Mouse (Mus musculus): ENCODE data around the gene Actn4. TPM values are rescaled to one million over a fixed set of nuclear protein-coding genes. Genes with fewer than 3 reads are reported as not detected.

The Actn4 gene
- total and polyA plus RNA-seq, 2 experiments: 47.4 to 125 TPM

DNA sequence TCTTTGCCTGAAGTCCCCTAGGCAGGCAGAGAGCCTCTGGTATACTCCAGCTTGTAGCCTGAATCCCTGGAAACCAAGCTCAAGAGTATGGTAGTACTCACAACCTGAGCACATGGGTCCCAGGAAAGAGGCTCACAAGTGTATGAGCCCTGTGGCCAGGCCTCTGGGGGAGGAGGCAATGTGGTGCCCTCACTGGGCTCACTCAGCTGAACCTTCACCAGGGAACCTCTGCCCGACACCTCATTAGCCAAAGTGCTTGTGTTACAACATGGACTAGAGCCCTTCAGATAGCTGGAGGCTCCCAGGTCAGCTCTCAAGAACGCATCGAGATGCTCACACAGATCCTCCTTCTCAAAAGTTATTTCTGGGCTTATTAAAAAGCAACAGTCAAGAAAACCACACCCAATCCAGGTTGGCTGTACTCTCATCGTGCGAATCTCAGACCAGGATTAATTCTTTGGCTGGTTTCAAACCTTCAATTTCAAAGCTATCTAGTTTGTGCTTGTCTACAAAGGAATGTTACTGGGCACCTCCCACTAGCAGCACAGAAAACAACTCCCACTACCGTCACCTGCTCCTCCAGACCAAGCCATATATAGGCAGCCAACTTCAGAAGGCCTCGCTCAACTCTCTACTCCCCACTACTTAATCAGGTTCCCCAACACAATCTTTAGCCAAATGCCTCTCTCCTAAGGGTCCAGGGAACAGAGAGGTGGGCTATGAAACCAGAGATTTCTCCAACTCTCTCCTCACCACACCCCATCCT lies 22.5 kb downstream of the Actn4 start:
- peak overlapping the region; percentile 53 for H3K27ac ChIP-seq (replicated peaks; ENCODE audit: insufficient read depth, low read depth, low read length)
- peak; percentile 81 for DNase-seq (ENCODE audit: extremely low read depth, low read depth, low spot score)
- H3K4me3 ChIP-seq (ENCODE audit: insufficient read depth, low read depth, low read length): no peak overlapping the region
- no peaks in the 10 kb centered on the region for H3K27me3 ChIP-seq (ENCODE audit: control insufficient read depth, insufficient read depth, low read length)
- no peaks in the 10 kb centered on the region for H3K36me3 ChIP-seq (ENCODE audit: control insufficient read depth, insufficient read depth, low read length)
- 53% methylated on average over 7 of the region's 7 CpGs for WGBS
- H3K79me2 ChIP-seq (ENCODE audit: control insufficient read depth, insufficient read depth, low read length): peaks cover 60% of the 10 kb centered on the region; the same call in 1 of the 2 replicates
- no peak overlapping the region for H3K9ac ChIP-seq (ENCODE audit: low read depth, low read length)
- TF ChIP-seq POLR2A (IDR thresholded peaks at IDR 0.05; ENCODE audit: extremely low read depth, insufficient read depth, low read length) (no peak), CTCF (IDR thresholded peaks at IDR 0.05; ENCODE audit: low read depth, low read length) (no peak)
- H3K4me1 ChIP-seq (ENCODE audit: control insufficient read depth, insufficient read depth, low read length): peaks cover 59% of the 10 kb centered on the region

DNA sequence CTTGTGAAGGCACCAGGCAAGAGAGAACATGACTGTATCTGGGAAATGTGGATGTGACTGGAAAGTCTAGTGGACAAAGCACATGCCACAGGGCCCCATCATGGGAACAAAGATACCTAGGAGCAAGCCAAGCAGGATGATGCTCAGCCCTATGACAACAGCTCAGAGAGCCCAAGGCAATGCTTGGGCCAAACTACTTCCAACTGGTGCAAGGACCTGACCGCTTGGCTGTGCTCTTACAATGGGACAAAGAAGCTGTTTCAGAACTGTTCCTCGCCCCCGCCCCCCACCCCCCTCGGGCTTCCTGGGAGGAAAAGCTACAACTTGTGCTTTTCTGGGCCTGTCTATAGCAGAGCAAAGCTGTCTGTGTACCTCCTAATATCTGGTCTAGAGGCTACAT lies 23.5 kb downstream of the Actn4 start:
- Histone ChIP-seq H3K4me3 (ENCODE audit: insufficient read depth, low read depth, low read length) (no peak overlapping the region), H3K36me3 (ENCODE audit: control insufficient read depth, insufficient read depth, low read length) (no peaks in the 10 kb centered on the region), H3K27ac (replicated peaks; ENCODE audit: insufficient read depth, low read depth, low read length) (peak overlapping the region; percentile 36; the same call in 1 of the 2 replicates), H3K9ac (ENCODE audit: low read depth, low read length) (no peak overlapping the region; the same call in 1 of the 2 replicates), H3K79me2 (ENCODE audit: control insufficient read depth, insufficient read depth, low read length) (peaks cover 63% of the 10 kb centered on the region; the same call in 1 of the 2 replicates), H3K4me1 (ENCODE audit: control insufficient read depth, insufficient read depth, low read length) (peaks cover 64% of the 10 kb centered on the region), H3K27me3 (ENCODE audit: control insufficient read depth, insufficient read depth, low read length) (no peaks in the 10 kb centered on the region)
- TF ChIP-seq POLR2A (IDR thresholded peaks at IDR 0.05; ENCODE audit: extremely low read depth, insufficient read depth, low read length): no peak
- TF ChIP-seq CTCF (IDR thresholded peaks at IDR 0.05; ENCODE audit: low read depth, low read length): 0 out of 2 replicates have a peak, but pooled peaks have one; percentile 12
- no peak for DNase-seq (ENCODE audit: extremely low read depth, low read depth, low spot score)
- 64% methylated on average over 4 of the region's 4 CpGs for WGBS

DNA sequence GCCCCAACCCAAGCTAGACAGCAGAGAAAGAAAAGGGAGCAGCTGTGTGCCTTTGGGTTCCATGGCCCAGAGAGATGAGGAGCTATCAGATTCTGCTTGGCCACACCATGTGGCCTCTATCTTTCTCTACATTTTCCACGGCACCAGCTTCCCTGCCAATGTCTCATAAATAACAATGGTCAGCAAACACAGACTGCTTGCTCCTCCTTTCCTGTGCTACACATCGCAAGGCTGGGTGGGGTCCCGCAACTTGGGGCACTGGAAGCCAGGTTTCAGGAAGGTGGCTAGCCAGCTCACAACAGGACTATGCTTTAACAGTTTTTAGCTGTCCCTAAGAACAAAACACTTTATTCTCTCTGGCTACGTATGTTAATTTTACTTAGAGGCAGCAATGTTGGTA lies 25.4 kb downstream of the Actn4 start:
- Histone ChIP-seq H3K27me3 (ENCODE audit: control insufficient read depth, insufficient read depth, low read length) (no peaks in the 10 kb centered on the region), H3K79me2 (ENCODE audit: control insufficient read depth, insufficient read depth, low read length) (peaks cover 64% of the 10 kb centered on the region; the same call in 1 of the 2 replicates), H3K9ac (ENCODE audit: low read depth, low read length) (no peak overlapping the region), H3K27ac (replicated peaks; ENCODE audit: insufficient read depth, low read depth, low read length) (0 out of 2 replicates have a peak overlapping the region, but pooled peaks have one; percentile 25), H3K4me3 (ENCODE audit: insufficient read depth, low read depth, low read length) (no peak overlapping the region), H3K36me3 (ENCODE audit: control insufficient read depth, insufficient read depth, low read length) (no peaks in the 10 kb centered on the region), H3K4me1 (ENCODE audit: control insufficient read depth, insufficient read depth, low read length) (peaks cover 57% of the 10 kb centered on the region)
- no peak for DNase-seq (ENCODE audit: extremely low read depth, low read depth, low spot score)
- 67% methylated on average over 4 of the region's 4 CpGs for WGBS
- TF ChIP-seq POLR2A (IDR thresholded peaks at IDR 0.05; ENCODE audit: extremely low read depth, insufficient read depth, low read length) (no peak), CTCF (IDR thresholded peaks at IDR 0.05; ENCODE audit: low read depth, low read length) (no peak)

DNA sequence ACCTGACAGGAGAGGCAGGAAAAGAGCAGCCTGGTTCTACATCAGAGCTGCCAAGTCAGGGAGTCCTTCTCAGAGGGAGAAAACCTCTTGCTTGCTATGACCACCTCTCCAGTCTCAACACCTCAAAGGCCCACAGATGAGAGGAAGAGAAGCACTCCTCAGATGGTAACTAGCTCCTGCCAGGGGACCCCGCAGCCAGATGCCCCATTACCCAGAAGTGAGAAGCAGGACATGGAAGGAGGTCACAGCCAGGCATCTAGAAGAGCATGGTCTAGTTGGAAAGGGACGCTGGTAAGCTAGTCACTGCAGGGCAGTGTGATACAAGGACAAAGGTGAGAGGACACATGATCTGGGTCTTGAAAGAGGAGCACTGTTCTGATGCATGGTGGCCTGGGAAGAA lies 28.3 kb downstream of the Actn4 start:
- Histone ChIP-seq H3K79me2 (ENCODE audit: control insufficient read depth, insufficient read depth, low read length) (peaks cover 57% of the 10 kb centered on the region), H3K9ac (ENCODE audit: low read depth, low read length) (no peak overlapping the region), H3K27me3 (ENCODE audit: control insufficient read depth, insufficient read depth, low read length) (no peaks in the 10 kb centered on the region), H3K27ac (replicated peaks; ENCODE audit: insufficient read depth, low read depth, low read length) (0 out of 2 replicates have a peak overlapping the region, but pooled peaks have one; percentile 9), H3K4me1 (ENCODE audit: control insufficient read depth, insufficient read depth, low read length) (peaks cover 53% of the 10 kb centered on the region), H3K36me3 (ENCODE audit: control insufficient read depth, insufficient read depth, low read length) (no peaks in the 10 kb centered on the region), H3K4me3 (ENCODE audit: insufficient read depth, low read depth, low read length) (no peak overlapping the region)
- TF ChIP-seq CTCF (IDR thresholded peaks at IDR 0.05; ENCODE audit: low read depth, low read length): no peak
- peak; percentile 87 for DNase-seq (ENCODE audit: extremely low read depth, low read depth, low spot score)
- WGBS: 37% methylated on average over 2 of the region's 2 CpGs

DNA sequence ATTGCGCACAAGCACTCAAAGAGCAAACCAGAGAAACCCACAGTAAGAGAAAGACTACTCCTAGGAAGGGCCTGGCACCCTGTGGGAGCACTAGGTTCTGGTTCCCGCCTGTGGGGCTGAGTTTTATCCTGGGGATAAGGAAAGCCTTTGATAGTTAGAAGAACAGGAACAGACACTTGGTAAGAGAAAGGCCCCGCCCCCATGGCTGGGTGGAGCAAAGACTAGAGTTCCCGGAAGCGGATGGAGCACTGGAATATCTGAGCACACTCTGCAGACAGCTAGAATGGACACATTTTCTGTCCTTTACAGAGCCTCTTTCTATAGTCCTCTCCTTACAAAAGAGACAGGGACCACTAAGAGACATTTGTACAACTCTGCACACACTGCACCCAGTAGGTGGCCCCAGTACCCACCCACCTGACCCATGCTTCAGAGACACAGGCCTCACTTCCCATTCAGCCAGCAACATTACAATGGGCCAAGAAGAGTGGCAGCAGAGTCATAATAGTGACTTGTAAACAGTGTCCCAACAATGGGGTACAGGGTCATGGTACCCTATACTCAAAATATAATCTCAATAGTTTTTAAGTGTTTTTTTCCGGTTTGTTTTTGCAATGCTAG lies 29.6 kb downstream of the Actn4 start:
- 61% methylated on average over 6 of the region's 6 CpGs for WGBS
- Histone ChIP-seq H3K79me2 (ENCODE audit: control insufficient read depth, insufficient read depth, low read length) (peaks cover 47% of the 10 kb centered on the region), H3K9ac (ENCODE audit: low read depth, low read length) (no peak overlapping the region), H3K27me3 (ENCODE audit: control insufficient read depth, insufficient read depth, low read length) (no peaks in the 10 kb centered on the region), H3K4me1 (ENCODE audit: control insufficient read depth, insufficient read depth, low read length) (peaks cover 49% of the 10 kb centered on the region), H3K4me3 (ENCODE audit: insufficient read depth, low read depth, low read length) (no peak overlapping the region), H3K36me3 (ENCODE audit: control insufficient read depth, insufficient read depth, low read length) (no peaks in the 10 kb centered on the region), H3K27ac (replicated peaks; ENCODE audit: insufficient read depth, low read depth, low read length) (peak overlapping the region; percentile 7; the same call in 1 of the 2 replicates)
- TF ChIP-seq POLR2A (IDR thresholded peaks at IDR 0.05; ENCODE audit: extremely low read depth, insufficient read depth, low read length) (no peak), CTCF (IDR thresholded peaks at IDR 0.05; ENCODE audit: low read depth, low read length) (no peak)
- DNase-seq (ENCODE audit: extremely low read depth, low read depth, low spot score): no peak

DNA sequence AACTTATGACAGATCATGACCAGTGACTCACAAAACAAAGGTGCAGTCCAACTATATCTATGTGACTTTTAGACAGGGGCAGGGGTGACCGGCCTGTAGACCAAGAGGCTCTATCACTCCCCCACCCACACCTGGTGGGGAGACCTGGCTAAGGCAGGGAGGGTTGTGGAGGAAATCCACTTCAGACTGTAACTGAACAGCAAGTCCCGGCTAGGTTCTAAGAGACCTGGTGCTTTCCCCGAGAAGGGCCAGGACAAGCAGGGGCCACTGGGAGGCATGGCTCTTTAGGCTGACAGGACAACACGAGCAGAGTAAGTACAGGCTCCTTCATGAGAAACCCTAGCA lies 30.5 kb downstream of the Actn4 start:
- Histone ChIP-seq H3K79me2 (ENCODE audit: control insufficient read depth, insufficient read depth, low read length) (peaks cover 43% of the 10 kb centered on the region), H3K4me1 (ENCODE audit: control insufficient read depth, insufficient read depth, low read length) (peaks cover 50% of the 10 kb centered on the region), H3K36me3 (ENCODE audit: control insufficient read depth, insufficient read depth, low read length) (no peaks in the 10 kb centered on the region), H3K4me3 (ENCODE audit: insufficient read depth, low read depth, low read length) (no peak overlapping the region), H3K9ac (ENCODE audit: low read depth, low read length) (no peak overlapping the region), H3K27ac (replicated peaks; ENCODE audit: insufficient read depth, low read depth, low read length) (peak overlapping the region; percentile 17), H3K27me3 (ENCODE audit: control insufficient read depth, insufficient read depth, low read length) (no peaks in the 10 kb centered on the region)
- WGBS: 42% methylated on average over 4 of the region's 4 CpGs
- TF ChIP-seq POLR2A (IDR thresholded peaks at IDR 0.05; ENCODE audit: extremely low read depth, insufficient read depth, low read length): no peak
- TF ChIP-seq CTCF (IDR thresholded peaks at IDR 0.05; ENCODE audit: low read depth, low read length): no peak
- no peak for DNase-seq (ENCODE audit: extremely low read depth, low read depth, low spot score)

All from liver, adult 2 months (tissue).